Comparison of ENCODE assay signal across 8 mouse cellular contexts in genomic region chr7:44818164-44818563, GRCm38 (mm10). TPM values are rescaled to one million over a fixed set of nuclear protein-coding genes. Genes with fewer than 3 reads are reported as not detected.
A peak's percentile ranks its signal among the peaks of the same experiment; 100 is the strongest.
DNase-seq lines count a peak whose midpoint lies in the region; ATAC-seq and TF ChIP-seq lines count a peak whose summit lies in the region.

No protein-coding gene starts in this region.

- H3K9ac ChIP-seq in hindbrain, embryonic 14.5 days, result peak overlapping the region; percentile 80; the same call in 1 of the 2 replicates

- ATAC-seq in frontal cortex, adult (ENCODE audit: low TSS enrichment), result no peak
- no peak for ATAC-seq in hindbrain, embryonic 14.5 days (ENCODE audit: low FRiP score)
- ATAC-seq in inflammation-experienced regulatory T-cells, adult 6 months, result no peak

- WGBS in hindbrain, embryonic 14.5 days, result 18% methylated on average over 2 of the region's 2 CpGs

- no peak for TF ChIP-seq POLR2A in cortical plate, adult 2 months (IDR thresholded peaks at IDR 0.05; ENCODE audit: extremely low read depth, insufficient read depth, low read length)

- H3K36me3 ChIP-seq in hindbrain, embryonic 14.5 days (replicated peaks; ENCODE audit: control insufficient read depth, insufficient read depth), result no peaks in the 10 kb centered on the region

- TF ChIP-seq CTCF in cortical plate, adult 2 months (IDR thresholded peaks at IDR 0.05; ENCODE audit: extremely low read depth, insufficient read depth, low read length), result peak; percentile 45

- DNase-seq in frontal cortex, postnatal 10 days (ENCODE audit: low spot score in 2 of 2), result peak; percentile 7 to 9
- peak; percentile 75 for DNase-seq in 3T3-L1 (ENCODE audit: low read depth, low spot score)
- DNase-seq in hindbrain, embryonic 14.5 days (ENCODE audit: low spot score), result no peak
- DNase-seq in lung, postnatal 10 days, result peak; percentile 73
- no peak for DNase-seq in thymus, adult 18-20 months

- peaks cover 14% of the 10 kb centered on the region for H3K4me1 ChIP-seq in cortical plate, adult 2 months (ENCODE audit: control insufficient read depth, insufficient read depth, low read length)
- H3K4me1 ChIP-seq in hindbrain, embryonic 14.5 days (replicated peaks; ENCODE audit: control insufficient read depth, insufficient read depth, low read length), result peaks cover 36% of the 10 kb centered on the region

- peak overlapping the region; percentile 24; the same call in 1 of the 2 replicates for H3K4me3 ChIP-seq in cortical plate, adult 2 months (ENCODE audit: insufficient read depth, low read length)
- peak overlapping the region; percentile 83; the same call in 1 of the 2 replicates for H3K4me3 ChIP-seq in hindbrain, embryonic 14.5 days (replicated peaks; ENCODE audit: low read length)

- no peaks in the 10 kb centered on the region for H3K27me3 ChIP-seq in hindbrain, embryonic 14.5 days (ENCODE audit: control insufficient read depth, insufficient read depth, low read length)

- H3K9me3 ChIP-seq in hindbrain, embryonic 14.5 days (ENCODE audit: control insufficient read depth, low read length), result no peaks in the 10 kb centered on the region

- peak overlapping the region; percentile 67 for H3K4me2 ChIP-seq in hindbrain, embryonic 14.5 days (replicated peaks)

- peak overlapping the region; percentile 5; the same call in 1 of the 2 replicates for H3K27ac ChIP-seq in cortical plate, adult 2 months (ENCODE audit: insufficient read depth, low read length)
- H3K27ac ChIP-seq in hindbrain, embryonic 14.5 days, result no peak overlapping the region

RNA-seq across cellular contexts. Expression of gene Atf5, which starts 1.7 kb away (rescaled TPM):
- 15.9 and 17.5 TPM in 2 replicates for polyA plus RNA-seq in cortical plate, adult 2 months (2012; rRNA removed)
- polyA plus RNA-seq in hindbrain, embryonic 14.5 days (2014; fragmentation: Nextera tagmentation; extraction: Ambion mirVana), result 2.2 and 2.5 TPM in 2 replicates
- under 1 TPM in 1 of 3 experiments, not detected in 2; 0.41 TPM for polyA plus RNA-seq in inflammation-experienced regulatory T-cells, adult 6 months (2017; shearing (Covaris generic))

RNA-seq across cellular contexts. Expression of gene Il4i1, which starts 2.0 kb away (rescaled TPM):
- polyA plus RNA-seq in cortical plate, adult 2 months (2012; rRNA removed), result 1.9 and 2.3 TPM in 2 replicates
- polyA plus RNA-seq in hindbrain, embryonic 14.5 days (2014; fragmentation: Nextera tagmentation; extraction: Ambion mirVana), result 1.3 TPM in 2 replicates
- polyA plus RNA-seq in inflammation-experienced regulatory T-cells, adult 6 months (2017; shearing (Covaris generic)), result 1 to 10 TPM; 1.9 to 4.2 (median 2.1) TPM

RNA-seq across cellular contexts. Expression of gene Nup62, which starts 2.3 kb away (rescaled TPM):
- 28.8 and 29.6 TPM in 2 replicates for polyA plus RNA-seq in cortical plate, adult 2 months (2012; rRNA removed)
- polyA plus RNA-seq in hindbrain, embryonic 14.5 days (2014; fragmentation: Nextera tagmentation; extraction: Ambion mirVana), result 25.4 and 30.0 TPM in 2 replicates
- polyA plus RNA-seq in inflammation-experienced regulatory T-cells, adult 6 months (2017; shearing (Covaris generic)), result 10 to 100 TPM; 30.8 to 60.2 (median 32.2) TPM

RNA-seq across cellular contexts. Expression of gene Akt1s1, which starts 30.6 kb away (rescaled TPM):
- polyA plus RNA-seq in cortical plate, adult 2 months (2012; rRNA removed), result 97.5 and 101 TPM in 2 replicates
- polyA plus RNA-seq in hindbrain, embryonic 14.5 days (2014; fragmentation: Nextera tagmentation; extraction: Ambion mirVana), result 57.6 and 59.1 TPM in 2 replicates
- 1 to 10 TPM; 1.1 to 4.5 (median 3.7) TPM for polyA plus RNA-seq in inflammation-experienced regulatory T-cells, adult 6 months (2017; shearing (Covaris generic))

RNA-seq across cellular contexts. Expression of gene Tbc1d17, which starts 30.7 kb away (rescaled TPM):
- 95.0 and 99.8 TPM in 2 replicates for polyA plus RNA-seq in cortical plate, adult 2 months (2012; rRNA removed)
- polyA plus RNA-seq in hindbrain, embryonic 14.5 days (2014; fragmentation: Nextera tagmentation; extraction: Ambion mirVana), result 98.5 and 104 TPM in 2 replicates
- 10 to 100 TPM; 43.9 to 66.0 (median 60.6) TPM for polyA plus RNA-seq in inflammation-experienced regulatory T-cells, adult 6 months (2017; shearing (Covaris generic))

Comparison
In these comparisons a context has a peak if more than half of its experiments do, and no peak if none do; other contexts are left out.
1. DNase-seq: peak in frontal cortex, postnatal 10 days (2 of 2), 3T3-L1 (single experiment) and lung, postnatal 10 days (single experiment); none in hindbrain, embryonic 14.5 days (single experiment) and thymus, adult 18-20 months (0 of 2).